Mouse (Mus musculus): ENCODE results near the gene Sdk2.

DNA sequence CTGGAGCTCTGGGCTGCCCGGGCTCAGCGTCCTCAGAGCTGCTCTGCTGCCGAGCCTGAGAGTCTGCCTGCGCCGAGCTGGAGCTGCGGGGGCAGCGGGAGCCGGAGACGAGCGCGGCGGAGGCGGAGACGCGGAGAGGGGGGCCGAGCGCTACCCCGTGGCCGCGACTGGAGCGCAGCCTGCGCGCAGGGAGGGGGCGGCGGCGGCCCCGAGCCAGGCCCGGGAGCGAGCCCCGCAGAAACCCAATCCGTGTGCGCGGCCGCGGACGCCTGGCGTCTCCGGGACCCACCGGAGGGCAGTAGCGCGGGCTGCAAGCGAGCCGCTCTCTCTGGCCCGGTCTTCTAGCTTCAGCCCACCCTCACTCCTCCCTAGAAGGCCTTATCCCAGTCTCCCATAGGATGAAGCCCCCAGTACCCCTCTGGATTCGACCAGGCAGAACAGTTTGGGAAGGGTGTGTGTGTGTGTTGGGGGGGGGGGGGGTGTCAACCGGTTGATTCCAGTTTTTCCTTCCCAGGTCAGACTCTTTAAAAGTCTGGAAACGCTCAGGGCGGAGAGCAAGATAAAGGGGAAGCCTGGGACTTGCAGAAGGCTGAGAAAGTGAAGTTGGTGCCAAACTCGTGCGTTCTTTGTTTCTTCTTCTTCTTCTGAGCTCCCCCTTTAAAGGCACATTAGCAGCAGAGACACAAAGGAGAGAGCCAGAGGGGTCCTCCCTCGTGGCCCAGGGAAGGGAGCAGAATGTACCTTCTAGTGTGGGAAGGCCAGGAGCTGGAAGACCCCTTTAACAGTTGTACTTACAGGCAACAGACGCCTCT, at the start of gene Sdk2:
- TF ChIP-seq CTCF (IDR thresholded peaks at IDR 0.05; ENCODE audit: insufficient read depth, low read length) (no peak), POLR2A (IDR thresholded peaks at IDR 0.05; ENCODE audit: borderline replicate concordance, extremely low read depth, low read depth, low read length) (no peak)

Measured in lung, adult 2 months (tissue).